Mouse (Mus musculus): Measurements from ENCODE around the gene Bik. TPM values are rescaled to one million over a fixed set of nuclear protein-coding genes. Genes with fewer than 3 reads are reported as not detected.

The Bik gene
- total RNA-seq, 2 experiments from 2014 or later: 8.2 to 9.1 TPM

GRCm38 (mm10) chr15:83541647-83542287 lies 15.1 kb downstream of the Bik start:
- no peak for DNase-seq (ENCODE audit: low spot score in 2 of 2)

- DNase-seq (ENCODE audit: low spot score in 2 of 2): no peak
Measured at GRCm38 (mm10) chr15:83546029-83546428, 19.4 kb downstream of the Bik start.

GRCm38 (mm10) chr15:83547144-83547543 lies 20.5 kb downstream of the Bik start:
- DNase-seq (ENCODE audit: low spot score in 2 of 2): no peak

- no peak for DNase-seq (ENCODE audit: low spot score in 2 of 2)
Measured at GRCm38 (mm10) chr15:83550137-83550536, 23.5 kb downstream of the Bik start.

GRCm38 (mm10) chr15:83553831-83554230 lies 27.2 kb downstream of the Bik start:
- DNase-seq (ENCODE audit: low spot score in 2 of 2): no peak

GRCm38 (mm10) chr15:83555161-83555974 lies 28.7 kb downstream of the Bik start:
- peak; percentile 62 to 73 for DNase-seq (ENCODE audit: low spot score in 2 of 2)

- no peak for DNase-seq (ENCODE audit: low spot score in 2 of 2)
Measured at GRCm38 (mm10) chr15:83560941-83561477, 34.3 kb downstream of the Bik start.

- peak; percentile 19 to 66 for DNase-seq (ENCODE audit: low spot score in 2 of 2)
Measured at GRCm38 (mm10) chr15:83562626-83563270, 36.1 kb downstream of the Bik start.

GRCm38 (mm10) chr15:83563327-83563856 lies 36.7 kb downstream of the Bik start, which contains the start of the genes Tspo and Mcat:
Gene Tspo, plus strand, starts transcription at chr15:83563592.
Gene Mcat, minus strand, starts transcription at chr15:83563787.
- peak; percentile 38 to 57 for DNase-seq (ENCODE audit: low spot score in 2 of 2)

GRCm38 (mm10) chr15:83563857-83564651 lies 37.4 kb downstream of the Bik start:
- no peak for DNase-seq (ENCODE audit: low spot score in 2 of 2)

- peak; percentile 23 to 55 for DNase-seq (ENCODE audit: low spot score in 2 of 2)
Measured at GRCm38 (mm10) chr15:83565434-83565833, 38.8 kb downstream of the Bik start.

- DNase-seq (ENCODE audit: low spot score in 2 of 2): no peak
Measured at GRCm38 (mm10) chr15:83566006-83566405, 39.3 kb downstream of the Bik start.

- DNase-seq (ENCODE audit: low spot score in 2 of 2): no peak
Measured at GRCm38 (mm10) chr15:83567728-83568127, 41.1 kb downstream of the Bik start.

GRCm38 (mm10) chr15:83568544-83568943 lies 41.9 kb downstream of the Bik start:
- no peak for DNase-seq (ENCODE audit: low spot score in 2 of 2)

GRCm38 (mm10) chr15:83569682-83570081 lies 43.0 kb downstream of the Bik start:
- no peak for DNase-seq (ENCODE audit: low spot score in 2 of 2)

- no peak for DNase-seq (ENCODE audit: low spot score in 2 of 2)
Measured at GRCm38 (mm10) chr15:83570641-83571040, 44.0 kb downstream of the Bik start.

- no peak for DNase-seq (ENCODE audit: low spot score in 2 of 2)
Measured at GRCm38 (mm10) chr15:83571636-83572035, 45.0 kb downstream of the Bik start.

- no peak for DNase-seq (ENCODE audit: low spot score in 2 of 2)
Measured at GRCm38 (mm10) chr15:83572132-83572531, 45.5 kb downstream of the Bik start.

- no peak for DNase-seq (ENCODE audit: low spot score in 2 of 2)
Measured at GRCm38 (mm10) chr15:83573606-83574005, 46.9 kb downstream of the Bik start.

GRCm38 (mm10) chr15:83574731-83575351 lies 48.2 kb downstream of the Bik start:
- no peak for DNase-seq (ENCODE audit: low spot score in 2 of 2)

Data from adrenal gland, postnatal 4 days (tissue).